Mouse (Mus musculus): ENCODE results near the gene Dlg5. TPM values are rescaled to one million over a fixed set of nuclear protein-coding genes. Genes with fewer than 3 reads are reported as not detected.

The Dlg5 gene
- polyA plus RNA-seq, 1 experiment from 2014 or later, result 26.9 TPM

DNA sequence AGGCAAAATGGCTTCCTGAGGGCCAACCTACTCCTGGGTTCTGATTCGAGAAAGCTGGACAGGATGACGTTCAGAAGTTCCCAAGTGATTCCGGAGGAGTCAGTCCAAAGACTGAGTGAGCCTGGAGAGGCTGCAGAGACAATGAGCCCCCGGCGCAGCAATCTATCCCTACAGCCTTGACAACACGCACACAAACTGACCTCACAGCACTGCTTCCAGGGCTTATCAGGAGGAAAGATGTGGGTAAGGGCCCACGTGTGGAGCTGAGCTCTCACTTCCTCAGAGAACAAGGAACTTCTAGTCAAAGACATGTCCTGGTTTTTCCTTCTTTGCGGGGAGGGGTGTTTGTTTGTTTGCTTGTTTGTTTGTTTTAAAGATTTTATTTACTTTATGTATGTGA lies 18.7 kb downstream of the Dlg5 start:
- Histone ChIP-seq H3K27me3 (ENCODE audit: control insufficient read depth, insufficient read depth, low read length) (no peaks in the 10 kb centered on the region), H3K4me1 (replicated peaks; ENCODE audit: control insufficient read depth, insufficient read depth, low read length) (no peaks in the 10 kb centered on the region), H3K4me3 (ENCODE audit: low read depth, low read length) (no peak overlapping the region), H3K9ac (ENCODE audit: low read depth, low read length) (no peak overlapping the region), H3K9me3 (ENCODE audit: control insufficient read depth, low read length) (no peaks in the 10 kb centered on the region), H3K27ac (ENCODE audit: low read depth, low read length) (no peak overlapping the region), H3K4me2 (replicated peaks; ENCODE audit: low read depth, low read length) (no peak overlapping the region), H3K36me3 (ENCODE audit: control insufficient read depth, insufficient read depth, low read length) (no peaks in the 10 kb centered on the region)
- ATAC-seq (ENCODE audit: low FRiP score) (no peak), DNase-seq (ENCODE audit: low spot score) (no peak)
- WGBS, result 90% methylated on average over 8 of the region's 8 CpGs

GRCm38 (mm10) chr14:24226344-24226743 lies 19.4 kb downstream of the Dlg5 start:
- 91% methylated on average over 2 of the region's 2 CpGs for WGBS
- DNase-seq (ENCODE audit: low spot score), result no peak

DNA sequence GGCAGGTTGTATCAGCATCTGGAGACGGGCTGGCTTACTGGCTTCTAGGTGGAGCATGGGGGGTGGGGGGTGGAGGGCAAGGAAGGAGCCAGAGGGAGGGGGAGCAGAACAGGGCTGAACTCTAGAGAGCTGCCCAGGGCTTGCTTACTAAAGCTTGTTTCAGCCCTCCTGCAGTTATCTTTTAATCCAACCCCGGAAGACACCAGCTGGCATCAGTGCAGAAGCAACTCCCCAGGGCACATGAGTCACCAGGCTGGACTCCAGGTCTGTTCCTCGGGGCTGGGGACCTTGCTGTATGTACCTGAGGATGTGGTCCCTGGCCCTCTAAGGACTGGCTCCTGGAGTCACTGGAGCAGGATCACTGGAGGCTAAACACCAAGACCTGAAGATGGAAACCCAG lies 23.0 kb downstream of the Dlg5 start:
- WGBS, result 35% methylated on average over 3 of the region's 3 CpGs
- ATAC-seq (ENCODE audit: low FRiP score) (no peak), DNase-seq (ENCODE audit: low spot score) (no peak)
- H3K9ac ChIP-seq (ENCODE audit: low read depth, low read length), result no peak overlapping the region
- H3K27ac ChIP-seq (ENCODE audit: low read depth, low read length), result no peak overlapping the region
- H3K4me1 ChIP-seq (replicated peaks; ENCODE audit: control insufficient read depth, insufficient read depth, low read length), result no peaks in the 10 kb centered on the region
- no peaks in the 10 kb centered on the region for H3K27me3 ChIP-seq (ENCODE audit: control insufficient read depth, insufficient read depth, low read length)
- H3K4me2 ChIP-seq (replicated peaks; ENCODE audit: low read depth, low read length), result no peak overlapping the region
- H3K36me3 ChIP-seq (ENCODE audit: control insufficient read depth, insufficient read depth, low read length), result no peaks in the 10 kb centered on the region
- H3K9me3 ChIP-seq (ENCODE audit: control insufficient read depth, low read length), result no peaks in the 10 kb centered on the region
- no peak overlapping the region for H3K4me3 ChIP-seq (ENCODE audit: low read depth, low read length)

More at GRCm38 (mm10) chr14:24226344-24226743, 19.4 kb downstream of the Dlg5 start:
- Histone ChIP-seq H3K9ac (ENCODE audit: low read depth, low read length) (no peak overlapping the region), H3K4me1 (replicated peaks; ENCODE audit: control insufficient read depth, insufficient read depth, low read length) (no peaks in the 10 kb centered on the region), H3K27ac (ENCODE audit: low read depth, low read length) (no peak overlapping the region), H3K36me3 (ENCODE audit: control insufficient read depth, insufficient read depth, low read length) (no peaks in the 10 kb centered on the region), H3K4me2 (replicated peaks; ENCODE audit: low read depth, low read length) (no peak overlapping the region), H3K4me3 (ENCODE audit: low read depth, low read length) (no peak overlapping the region), H3K9me3 (ENCODE audit: control insufficient read depth, low read length) (no peaks in the 10 kb centered on the region), H3K27me3 (ENCODE audit: control insufficient read depth, insufficient read depth, low read length) (no peaks in the 10 kb centered on the region)
- no peak for ATAC-seq (ENCODE audit: low FRiP score)

DNA sequence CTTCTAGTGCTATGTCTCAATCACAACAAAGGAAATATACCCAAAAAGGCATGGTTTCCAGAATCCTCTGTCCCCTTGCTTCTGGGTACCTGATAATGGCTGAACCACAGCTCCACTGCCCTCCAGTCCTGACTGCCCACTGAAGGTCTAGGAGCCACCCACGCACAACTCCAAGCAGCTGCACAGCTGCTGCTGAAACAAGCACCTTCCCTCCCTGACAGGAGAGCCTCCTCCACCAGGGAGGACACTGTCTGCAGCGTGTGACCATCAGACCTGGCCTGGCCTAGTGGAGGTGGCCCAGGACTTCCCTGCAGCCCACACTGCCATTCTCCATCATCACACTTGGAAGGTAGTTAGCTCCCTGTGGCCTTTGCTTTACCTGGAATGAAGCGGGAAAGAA lies 23.4 kb downstream of the Dlg5 start:
- Histone ChIP-seq H3K4me3 (ENCODE audit: low read depth, low read length) (no peak overlapping the region), H3K27me3 (ENCODE audit: control insufficient read depth, insufficient read depth, low read length) (no peaks in the 10 kb centered on the region), H3K36me3 (ENCODE audit: control insufficient read depth, insufficient read depth, low read length) (no peaks in the 10 kb centered on the region), H3K27ac (ENCODE audit: low read depth, low read length) (no peak overlapping the region), H3K9ac (ENCODE audit: low read depth, low read length) (no peak overlapping the region), H3K4me1 (replicated peaks; ENCODE audit: control insufficient read depth, insufficient read depth, low read length) (no peaks in the 10 kb centered on the region; the same call in 1 of the 2 replicates), H3K4me2 (replicated peaks; ENCODE audit: low read depth, low read length) (no peak overlapping the region), H3K9me3 (ENCODE audit: control insufficient read depth, low read length) (no peaks in the 10 kb centered on the region)
- WGBS, result 74% methylated on average over 3 of the region's 3 CpGs
- DNase-seq (ENCODE audit: low spot score) (no peak), ATAC-seq (ENCODE audit: low FRiP score) (no peak)

- Histone ChIP-seq H3K9me3 (ENCODE audit: control insufficient read depth, low read length) (no peaks in the 10 kb centered on the region), H3K27ac (ENCODE audit: low read depth, low read length) (no peak overlapping the region), H3K4me2 (replicated peaks; ENCODE audit: low read depth, low read length) (no peak overlapping the region), H3K9ac (ENCODE audit: low read depth, low read length) (no peak overlapping the region), H3K4me3 (ENCODE audit: low read depth, low read length) (no peak overlapping the region), H3K27me3 (ENCODE audit: control insufficient read depth, insufficient read depth, low read length) (no peaks in the 10 kb centered on the region), H3K4me1 (replicated peaks; ENCODE audit: control insufficient read depth, insufficient read depth, low read length) (no peaks in the 10 kb centered on the region; the same call in 1 of the 2 replicates), H3K36me3 (ENCODE audit: control insufficient read depth, insufficient read depth, low read length) (no peaks in the 10 kb centered on the region)
- ATAC-seq (ENCODE audit: low FRiP score), result no peak
- no peak for DNase-seq (ENCODE audit: low spot score)
- WGBS, result 72% methylated on average over 8 of the region's 8 CpGs
Measured at GRCm38 (mm10) chr14:24217362-24217722, 28.4 kb downstream of the Dlg5 start.

- H3K4me2 ChIP-seq (replicated peaks; ENCODE audit: low read depth, low read length), result no peak overlapping the region
- DNase-seq (ENCODE audit: low spot score), result no peak
- ATAC-seq (ENCODE audit: low FRiP score), result no peak
- H3K27me3 ChIP-seq (ENCODE audit: control insufficient read depth, insufficient read depth, low read length), result no peaks in the 10 kb centered on the region
- no peak overlapping the region for H3K4me3 ChIP-seq (ENCODE audit: low read depth, low read length)
- no peak overlapping the region for H3K27ac ChIP-seq (ENCODE audit: low read depth, low read length)
- H3K9ac ChIP-seq (ENCODE audit: low read depth, low read length), result no peak overlapping the region
- no peaks in the 10 kb centered on the region for H3K9me3 ChIP-seq (ENCODE audit: control insufficient read depth, low read length)
- H3K4me1 ChIP-seq (replicated peaks; ENCODE audit: control insufficient read depth, insufficient read depth, low read length), result no peaks in the 10 kb centered on the region; the same call in 1 of the 2 replicates
- 65% methylated on average over 11 of the region's 11 CpGs for WGBS
- H3K36me3 ChIP-seq (ENCODE audit: control insufficient read depth, insufficient read depth, low read length), result no peaks in the 10 kb centered on the region
Measured at GRCm38 (mm10) chr14:24216678-24217361, 28.9 kb downstream of the Dlg5 start.

DNA sequence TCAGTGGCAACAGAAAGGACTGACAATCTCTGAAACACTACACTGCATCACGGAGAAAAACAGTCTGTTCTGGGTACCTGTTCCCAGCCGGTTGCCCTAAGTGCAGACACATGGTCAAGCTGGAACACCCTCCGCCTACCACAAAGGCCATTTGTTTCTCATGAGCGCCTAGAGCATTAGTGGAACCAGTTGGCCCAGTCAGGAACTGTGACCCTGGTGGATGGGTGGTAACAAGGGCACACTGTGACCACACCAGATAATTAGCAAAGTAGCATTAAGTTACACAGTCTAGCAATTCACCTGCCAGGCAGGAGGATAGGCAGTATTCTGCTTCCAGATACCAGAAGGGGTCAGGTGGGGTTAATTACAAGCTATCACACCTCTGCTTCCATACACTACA lies 29.7 kb downstream of the Dlg5 start:
- 46% methylated on average over 4 of the region's 4 CpGs for WGBS
- H3K4me3 ChIP-seq (ENCODE audit: low read depth, low read length), result no peak overlapping the region
- H3K9ac ChIP-seq (ENCODE audit: low read depth, low read length), result no peak overlapping the region
- H3K4me1 ChIP-seq (replicated peaks; ENCODE audit: control insufficient read depth, insufficient read depth, low read length), result no peaks in the 10 kb centered on the region; the same call in 1 of the 2 replicates
- ATAC-seq (ENCODE audit: low FRiP score) (no peak), DNase-seq (ENCODE audit: low spot score) (no peak)
- H3K27me3 ChIP-seq (ENCODE audit: control insufficient read depth, insufficient read depth, low read length), result no peaks in the 10 kb centered on the region
- H3K36me3 ChIP-seq (ENCODE audit: control insufficient read depth, insufficient read depth, low read length), result no peaks in the 10 kb centered on the region
- no peak overlapping the region for H3K4me2 ChIP-seq (replicated peaks; ENCODE audit: low read depth, low read length)
- no peak overlapping the region for H3K27ac ChIP-seq (ENCODE audit: low read depth, low read length)
- no peaks in the 10 kb centered on the region for H3K9me3 ChIP-seq (ENCODE audit: control insufficient read depth, low read length)

- Histone ChIP-seq H3K27ac (ENCODE audit: low read depth, low read length) (no peak overlapping the region), H3K4me3 (ENCODE audit: low read depth, low read length) (no peak overlapping the region), H3K9me3 (ENCODE audit: control insufficient read depth, low read length) (no peaks in the 10 kb centered on the region), H3K36me3 (ENCODE audit: control insufficient read depth, insufficient read depth, low read length) (no peaks in the 10 kb centered on the region), H3K9ac (ENCODE audit: low read depth, low read length) (no peak overlapping the region), H3K27me3 (ENCODE audit: control insufficient read depth, insufficient read depth, low read length) (no peaks in the 10 kb centered on the region), H3K4me1 (replicated peaks; ENCODE audit: control insufficient read depth, insufficient read depth, low read length) (no peaks in the 10 kb centered on the region; the same call in 1 of the 2 replicates), H3K4me2 (replicated peaks; ENCODE audit: low read depth, low read length) (no peak overlapping the region)
- ATAC-seq (ENCODE audit: low FRiP score), result no peak
- WGBS, result 61% methylated on average over 9 of the region's 9 CpGs
- no peak for DNase-seq (ENCODE audit: low spot score)
Measured at GRCm38 (mm10) chr14:24214436-24214835, 31.3 kb downstream of the Dlg5 start.

DNA sequence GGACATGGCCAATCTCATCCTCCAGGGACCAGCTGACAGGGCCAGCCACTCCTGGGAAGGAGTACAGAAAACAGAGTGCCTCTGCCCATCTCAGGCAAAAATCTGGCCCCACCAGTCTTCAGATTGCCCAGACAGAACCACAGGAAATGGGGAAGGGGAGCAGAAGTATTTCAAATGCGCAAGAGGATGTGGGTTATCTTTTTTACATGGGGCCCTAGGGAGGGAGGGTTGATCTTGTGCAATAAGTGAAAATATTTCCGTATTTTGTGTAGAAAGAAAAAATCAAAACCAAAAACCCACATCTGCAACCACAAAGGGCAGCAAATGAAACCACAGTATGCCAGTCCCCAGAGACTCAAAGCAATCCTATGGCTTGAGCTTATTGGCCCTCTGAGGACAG lies 32.4 kb downstream of the Dlg5 start:
- Histone ChIP-seq H3K4me2 (replicated peaks; ENCODE audit: low read depth, low read length) (no peak overlapping the region), H3K36me3 (ENCODE audit: control insufficient read depth, insufficient read depth, low read length) (no peaks in the 10 kb centered on the region), H3K9ac (ENCODE audit: low read depth, low read length) (no peak overlapping the region), H3K4me1 (replicated peaks; ENCODE audit: control insufficient read depth, insufficient read depth, low read length) (no peaks in the 10 kb centered on the region; the same call in 1 of the 2 replicates), H3K27ac (ENCODE audit: low read depth, low read length) (no peak overlapping the region), H3K9me3 (ENCODE audit: control insufficient read depth, low read length) (no peaks in the 10 kb centered on the region), H3K27me3 (ENCODE audit: control insufficient read depth, insufficient read depth, low read length) (no peaks in the 10 kb centered on the region), H3K4me3 (ENCODE audit: low read depth, low read length) (no peak overlapping the region)
- DNase-seq (ENCODE audit: low spot score) (no peak), ATAC-seq (ENCODE audit: low FRiP score) (no peak)
- WGBS, result 80% methylated on average over 2 of the region's 2 CpGs

All from hindbrain, embryonic 11.5 days (tissue).